Mouse (Mus musculus): ENCODE results near the gene Dysf.

GRCm38 (mm10) chr6:84124609-84125008, 116.2 kb downstream of the Dysf start:
- TF ChIP-seq CTCF (IDR thresholded peaks at IDR 0.05; ENCODE audit: low read depth) (no peak), EP300 (IDR thresholded peaks at IDR 0.05; ENCODE audit: low read depth) (no peak)

Measured in liver, embryonic 14.5 days (tissue).